Mouse (Mus musculus) megakaryocyte progenitor cell, adult 5-6 weeks (primary cell): ENCODE measurements around the gene Tacc2. TPM values are rescaled to one million over a fixed set of nuclear protein-coding genes. Genes with fewer than 3 reads are reported as not detected.
"Not testable (repeated sequence)": the region's sequence is repeated elsewhere in the genome, so short reads cannot be mapped to it uniquely, and the experiment has no call there.

ENCODE experiments used
- ATAC-seq: replicated peaks from 2 replicates; pipeline ENCODE4 v1.8.0; 2016; ENCODE audit warnings: mild to moderate bottlenecking, moderate TSS enrichment, inconsistent platforms; ENCODE audit not compliant: poor library complexity
- total RNA-seq, 2 experiments: library from RNA; stranded (forward) in 1 of 2; stranded (reverse) in 1 of 2; fragments of 157-497, 149-512 nt in 1 of 2; fragments of 200-1000 nt in 1 of 2; gene quantifications; 2 replicates each; pipeline versions ENCODE4 v1.2.3 to v1.2.4; 2015 to 2017

Tacc2 gene
- total RNA-seq (2015) (7.4 and 10.5 TPM in 2 replicates), total RNA-seq (2017) (2.2 and 6.9 TPM in 2 replicates)

GRCm38 (mm10) chr7:130577388-130578003 lies at the start of gene Tacc2:
TSS of gene Tacc2 (plus strand) at chr7:130577438.
- 0 out of 2 replicates have a peak, but pooled peaks have one; percentile 5 for ATAC-seq

- ATAC-seq, result not testable (repeated sequence)
These were observed 46.1 kb upstream of the Tacc2 start for GRCm38 (mm10) chr7:130531138-130531537.

- peak; percentile 99 for ATAC-seq
These were observed 43.6 kb upstream of the Tacc2 start for GRCm38 (mm10) chr7:130533316-130534260.

- ATAC-seq, result no peak
These were observed 42.1 kb upstream of the Tacc2 start for GRCm38 (mm10) chr7:130535174-130535573.

GRCm38 (mm10) chr7:130537068-130537467 lies 40.2 kb upstream of the Tacc2 start:
- ATAC-seq, result no peak

GRCm38 (mm10) chr7:130540176-130540575 lies 37.1 kb upstream of the Tacc2 start:
- no peak for ATAC-seq

GRCm38 (mm10) chr7:130543181-130543580 lies 34.1 kb upstream of the Tacc2 start:
- ATAC-seq, result no peak

GRCm38 (mm10) chr7:130545401-130545800 lies 31.8 kb upstream of the Tacc2 start:
- no peak for ATAC-seq

- no peak for ATAC-seq
These were observed 31.3 kb upstream of the Tacc2 start for GRCm38 (mm10) chr7:130545893-130546292.

- ATAC-seq, result no peak
These were observed 30.8 kb upstream of the Tacc2 start for GRCm38 (mm10) chr7:130546421-130546790.

GRCm38 (mm10) chr7:130546791-130547484 lies 30.3 kb upstream of the Tacc2 start:
- peak; percentile 91 for ATAC-seq

- ATAC-seq, result peak; percentile 31
These were observed 29.5 kb upstream of the Tacc2 start for GRCm38 (mm10) chr7:130547635-130548175.

- ATAC-seq, result peak; percentile 44; the same call in 1 of the 2 replicates
These were observed 24.5 kb upstream of the Tacc2 start for GRCm38 (mm10) chr7:130552780-130553179.

- ATAC-seq, result no peak
These were observed 23.9 kb upstream of the Tacc2 start for GRCm38 (mm10) chr7:130553321-130553720.

- ATAC-seq, result no peak
These were observed 21.6 kb upstream of the Tacc2 start for GRCm38 (mm10) chr7:130555597-130555996.

- no peak for ATAC-seq
These were observed 18.6 kb upstream of the Tacc2 start for GRCm38 (mm10) chr7:130558592-130558991.

- peak; percentile 69 for ATAC-seq
These were observed 16.3 kb upstream of the Tacc2 start for GRCm38 (mm10) chr7:130560933-130561332.

GRCm38 (mm10) chr7:130563276-130563675 lies 14.0 kb upstream of the Tacc2 start:
- no peak for ATAC-seq

GRCm38 (mm10) chr7:130563880-130564279 lies 13.4 kb upstream of the Tacc2 start:
- no peak for ATAC-seq

GRCm38 (mm10) chr7:130564596-130564995 lies 12.6 kb upstream of the Tacc2 start:
- ATAC-seq, result no peak
